In the genomic region with DNA sequence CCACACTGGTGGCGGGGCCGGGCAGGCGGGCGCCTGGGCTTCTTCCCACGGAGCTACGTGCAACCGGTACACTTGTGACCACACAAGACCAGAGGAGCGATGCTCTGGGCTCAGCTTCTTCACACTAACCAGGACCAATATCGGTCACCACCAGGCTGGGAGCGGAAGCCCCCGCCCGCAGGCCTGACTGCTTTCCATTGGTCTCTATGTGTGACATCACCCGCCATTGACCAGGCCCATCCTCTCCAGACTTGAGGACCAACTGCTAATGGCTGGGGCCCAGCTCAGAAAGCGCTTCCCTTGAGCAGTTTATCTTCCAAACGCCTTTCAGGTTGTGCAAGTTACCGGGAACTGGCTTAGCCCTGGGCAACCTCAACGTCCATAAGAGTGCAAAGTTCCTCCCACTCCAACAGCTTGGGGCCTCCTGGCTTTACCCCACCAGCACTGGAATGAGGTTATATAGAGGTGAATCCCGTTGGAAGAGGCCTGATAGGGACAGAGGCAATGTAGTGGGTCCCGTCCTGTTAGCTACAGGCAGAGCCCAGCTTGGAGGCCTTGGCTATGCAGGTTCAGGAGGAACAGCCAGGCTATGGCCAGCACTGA, we compare ENCODE assay signal across 27 mouse cellular contexts. TPM values are rescaled to one million over a fixed set of nuclear protein-coding genes. Genes with fewer than 3 reads are reported as not detected.
DNase-seq lines count a peak whose midpoint lies in the region; ATAC-seq and TF ChIP-seq lines count a peak whose summit lies in the region.
"Had no signal": no experiment of that assay in that cellular context is flagged by ENCODE, and none has a peak within 500 bp of the region (broad histone marks: within the 10 kb centered on the region; RNA-seq: fewer than 3 reads in every experiment).

No protein-coding gene starts in this region.

- WGBS in hindbrain, embryonic 10.5 days: 62% methylated on average over 19 of the region's 19 CpGs
- 75% methylated on average over 19 of the region's 19 CpGs for WGBS in hindbrain, postnatal 0 days
- 47% methylated on average over 19 of the region's 19 CpGs for WGBS in limb, embryonic 10.5 days

- no peak for TF ChIP-seq POLR2A in ES-Bruce4 (IDR thresholded peaks at IDR 0.05; ENCODE audit: insufficient read depth, low read length)

- TF ChIP-seq EP300 in ES-Bruce4 (IDR thresholded peaks at IDR 0.05; ENCODE audit: insufficient read depth, low read depth, low read length): no peak

- no peak overlapping the region for H3K9ac ChIP-seq in hindbrain, postnatal 0 days (replicated peaks; ENCODE audit: low read length)
- peak overlapping the region; percentile 52 for H3K9ac ChIP-seq in ES-Bruce4 (ENCODE audit: low read depth, poor library complexity, severe bottlenecking)
- H3K9ac ChIP-seq: embryonic facial prominence, embryonic 12.5 days; forebrain, embryonic 15.5 days; heart, embryonic 12.5 days; kidney, embryonic 15.5 days; liver, embryonic 14.5 days; neural tube, embryonic 12.5 days had no signal

- H3K27ac ChIP-seq in hindbrain, embryonic 10.5 days: peak overlapping the region; percentile 26; the same call in 1 of the 2 replicates
- no peak overlapping the region for H3K27ac ChIP-seq in hindbrain, postnatal 0 days
- H3K27ac ChIP-seq in ES-Bruce4 (ENCODE audit: insufficient read depth, low read length): no peak overlapping the region
- H3K27ac ChIP-seq in limb, embryonic 10.5 days: peak overlapping the region; percentile 56
- H3K27ac ChIP-seq: embryonic facial prominence, embryonic 12.5 days; forebrain, embryonic 15.5 days; kidney, embryonic 15.5 days; liver, embryonic 14.5 days; neural tube, embryonic 12.5 days had no signal

- TF ChIP-seq CTCF in hindbrain, postnatal 0 days (IDR thresholded peaks at IDR 0.05; ENCODE audit: low read depth): no peak
- no peak for TF ChIP-seq CTCF in ES-Bruce4 (IDR thresholded peaks at IDR 0.05; ENCODE audit: low read depth, low read length)

- no peaks in the 10 kb centered on the region for H3K36me3 ChIP-seq in hindbrain, embryonic 10.5 days
- no peaks in the 10 kb centered on the region for H3K36me3 ChIP-seq in hindbrain, postnatal 0 days (ENCODE audit: insufficient read depth, low read length)
- no peaks in the 10 kb centered on the region for H3K36me3 ChIP-seq in ES-Bruce4 (ENCODE audit: control insufficient read depth, insufficient read depth, low read length, poor library complexity, severe bottlenecking)
- H3K36me3 ChIP-seq in limb, embryonic 10.5 days: no peaks in the 10 kb centered on the region
- H3K36me3 ChIP-seq: embryonic facial prominence, embryonic 12.5 days; forebrain, embryonic 15.5 days; heart, embryonic 12.5 days; kidney, embryonic 15.5 days; neural tube, embryonic 12.5 days had no signal

- no peak for DNase-seq in hindbrain, embryonic 10.5 days (ENCODE audit: low spot score)
- no peak for DNase-seq in hindbrain, postnatal 0 days (ENCODE audit: low spot score)
- peak; percentile 21 for DNase-seq in embryo, embryonic 10.5 days (ENCODE audit: low spot score)
- no peak for DNase-seq in limb, embryonic 10.5 days (ENCODE audit: low spot score)
- no peak for DNase-seq in left cerebral cortex, postnatal 25 days (ENCODE audit: low spot score in 2 of 2)
- no peak for DNase-seq in frontal cortex, postnatal 14 days (ENCODE audit: low spot score in 2 of 2)
- no peak for DNase-seq in spleen, postnatal 14 days (ENCODE audit: low spot score in 2 of 2)
- DNase-seq: adrenal gland, postnatal 36 days; B cell, adult 2 months; cerebellum, adult 18-20 months; cerebellum, postnatal 36 days; right cerebral cortex, adult 18-20 months had no signal

- no peak overlapping the region for H3K4me2 ChIP-seq in hindbrain, postnatal 0 days (ENCODE audit: low read depth, low read length)
- H3K4me2 ChIP-seq: embryonic facial prominence, embryonic 12.5 days; forebrain, embryonic 15.5 days; heart, embryonic 12.5 days; kidney, embryonic 15.5 days; midbrain, embryonic 11.5 days; neural tube, embryonic 12.5 days had no signal

- ATAC-seq in hindbrain, postnatal 0 days: no peak
- ATAC-seq: forebrain, embryonic 15.5 days; hindbrain, embryonic 16.5 days had no signal

- H3K4me3 ChIP-seq in hindbrain, embryonic 10.5 days: no peak overlapping the region
- H3K4me3 ChIP-seq in hindbrain, postnatal 0 days (ENCODE audit: low read length): no peak overlapping the region
- H3K4me3 ChIP-seq in ES-Bruce4 (ENCODE audit: low read depth, low read length): peak overlapping the region; percentile 62
- H3K4me3 ChIP-seq in limb, embryonic 10.5 days: peak overlapping the region; percentile 11; the same call in 1 of the 2 replicates
- H3K4me3 ChIP-seq: embryonic facial prominence, embryonic 12.5 days; erythroblast, embryonic 14.5 days; forebrain, embryonic 15.5 days; heart, embryonic 12.5 days; kidney, embryonic 15.5 days; neural tube, embryonic 12.5 days had no signal

- H3K9me3 ChIP-seq in hindbrain, embryonic 10.5 days: no peaks in the 10 kb centered on the region
- no peaks in the 10 kb centered on the region for H3K9me3 ChIP-seq in hindbrain, postnatal 0 days (ENCODE audit: low read length)
- no peaks in the 10 kb centered on the region for H3K9me3 ChIP-seq in ES-Bruce4 (replicated peaks; ENCODE audit: control insufficient read depth, insufficient read depth, low read length, poor library complexity, severe bottlenecking)
- no peaks in the 10 kb centered on the region for H3K9me3 ChIP-seq in limb, embryonic 10.5 days (replicated peaks)
- H3K9me3 ChIP-seq: embryonic facial prominence, embryonic 12.5 days; forebrain, embryonic 15.5 days; heart, embryonic 12.5 days; kidney, embryonic 15.5 days; neural tube, embryonic 12.5 days had no signal

- peaks cover 44% of the 10 kb centered on the region; the same call in 1 of the 2 replicates for H3K27me3 ChIP-seq in hindbrain, embryonic 10.5 days (ENCODE audit: insufficient read depth, poor library complexity, severe bottlenecking)
- H3K27me3 ChIP-seq in hindbrain, postnatal 0 days (ENCODE audit: insufficient read depth, low read length): no peaks in the 10 kb centered on the region
- H3K27me3 ChIP-seq in ES-Bruce4 (ENCODE audit: control insufficient read depth, insufficient read depth, low read length, poor library complexity, severe bottlenecking): no peaks in the 10 kb centered on the region
- H3K27me3 ChIP-seq in limb, embryonic 10.5 days (ENCODE audit: low read depth, poor library complexity, severe bottlenecking): peaks cover 36% of the 10 kb centered on the region
- H3K27me3 ChIP-seq: forebrain, embryonic 15.5 days had no signal

- peaks cover 49% of the 10 kb centered on the region for H3K4me1 ChIP-seq in hindbrain, embryonic 10.5 days (replicated peaks)
- peaks cover 9% of the 10 kb centered on the region for H3K4me1 ChIP-seq in hindbrain, postnatal 0 days (ENCODE audit: insufficient read depth, low read length)
- peaks cover 9% of the 10 kb centered on the region for H3K4me1 ChIP-seq in ES-Bruce4 (ENCODE audit: control insufficient read depth, insufficient read depth, low read length)
- peaks cover 75% of the 10 kb centered on the region for H3K4me1 ChIP-seq in limb, embryonic 10.5 days

- intact Hi-C loops in left cerebral cortex, postnatal 25 days (cut with DNase I): no loop called here

RNA-seq across cellular contexts. Expression of a gene that starts 12.0 kb away (rescaled TPM):
- polyA plus RNA-seq in hindbrain, embryonic 10.5 days (2016; fragmentation: Nextera tagmentation; extraction: Ambion mirVana): 0.68 and 1.8 TPM in 2 replicates
- 0.11 and 0.21 TPM in 2 replicates for total RNA-seq in hindbrain, postnatal 0 days (2014; rRNA removed)
- 0.10 TPM in 2 replicates for polyA plus RNA-seq in hindbrain, postnatal 0 days (2015; fragmentation: Nextera tagmentation; extraction: Ambion mirVana)
- polyA plus RNA-seq in ES-Bruce4 (2011; ENCODE audit: insufficient read depth, insufficient read length, low read depth, missing spikeins): 7.7 and 8.7 TPM in 2 replicates
- polyA plus RNA-seq in limb, embryonic 10.5 days (2016; fragmentation: Nextera tagmentation; extraction: Ambion mirVana): 2.2 and 2.4 TPM in 2 replicates
- not detected for total RNA-seq in left cerebral cortex, postnatal 25 days (2021)
- total RNA-seq: layer of hippocampus, postnatal 10 days had no signal

RNA-seq across cellular contexts. Expression of a gene that starts 18.8 kb away (rescaled TPM):
- 7.8 and 8.6 TPM in 2 replicates for polyA plus RNA-seq in hindbrain, embryonic 10.5 days (2016; fragmentation: Nextera tagmentation; extraction: Ambion mirVana)
- total RNA-seq in hindbrain, postnatal 0 days (2014; rRNA removed): 7.4 and 11.9 TPM in 2 replicates
- polyA plus RNA-seq in hindbrain, postnatal 0 days (2015; fragmentation: Nextera tagmentation; extraction: Ambion mirVana): 7.7 and 8.1 TPM in 2 replicates
- not detected in 2 replicates for polyA plus RNA-seq in ES-Bruce4 (2011; ENCODE audit: insufficient read depth, insufficient read length, low read depth, missing spikeins)
- polyA plus RNA-seq in limb, embryonic 10.5 days (2016; fragmentation: Nextera tagmentation; extraction: Ambion mirVana): 6.9 and 7.1 TPM in 2 replicates
- 1 to 10 TPM; 5.1 to 6.7 TPM for total RNA-seq in left cerebral cortex, postnatal 25 days (2021)

RNA-seq across cellular contexts. Expression of a gene that starts 48.7 kb away (rescaled TPM):
- 0.09 TPM in 1 of 2 replicates, not detected in the other for polyA plus RNA-seq in hindbrain, embryonic 10.5 days (2016; fragmentation: Nextera tagmentation; extraction: Ambion mirVana)
- total RNA-seq in hindbrain, postnatal 0 days (2014; rRNA removed): 0.21 TPM in 1 of 2 replicates, not detected in the other
- 0.19 and 0.20 TPM in 2 replicates for polyA plus RNA-seq in hindbrain, postnatal 0 days (2015; fragmentation: Nextera tagmentation; extraction: Ambion mirVana)
- polyA plus RNA-seq in ES-Bruce4 (2011; ENCODE audit: insufficient read depth, insufficient read length, low read depth, missing spikeins): 0.35 TPM in 1 of 2 replicates, not detected in the other
- polyA plus RNA-seq in limb, embryonic 10.5 days (2016; fragmentation: Nextera tagmentation; extraction: Ambion mirVana): 0.08 and 0.11 TPM in 2 replicates
- under 1 TPM; 0.21 to 0.23 TPM for total RNA-seq in left cerebral cortex, postnatal 25 days (2021)
- total RNA-seq: gastrocnemius, adult 18-20 months; gastrocnemius, postnatal 4 days; heart, postnatal 25 days had no signal
- polyA plus RNA-seq: erythroblast, embryonic 14.5 days; forebrain, embryonic 15.5 days; heart, embryonic 12.5 days; hindbrain, embryonic 16.5 days; large intestine, adult 2 months; liver, embryonic 14.5 days; midbrain, embryonic 11.5 days; neural tube, embryonic 12.5 days had no signal

Comparison
In these comparisons a context has a peak if more than half of its experiments do, and no peak if none do; other contexts are left out.
1. H3K27ac ChIP-seq: peak in hindbrain, embryonic 10.5 days (single experiment) and limb, embryonic 10.5 days (single experiment); none in hindbrain, postnatal 0 days (single experiment) and ES-Bruce4 (single experiment).
2. H3K4me3 ChIP-seq: peak in ES-Bruce4 (single experiment) and limb, embryonic 10.5 days (single experiment); none in hindbrain, embryonic 10.5 days (single experiment) and hindbrain, postnatal 0 days (single experiment).